Mouse (Mus musculus) olfactory bulb, adult 2 months (tissue): ENCODE data around the gene Naaladl2. TPM values are rescaled to one million over a fixed set of nuclear protein-coding genes. Genes with fewer than 3 reads are reported as not detected.
"Not testable (repeated sequence)": the region's sequence is repeated elsewhere in the genome, so short reads cannot be mapped to it uniquely, and the experiment has no call there.

Experiments used
- H3K27ac ChIP-seq: fragments of 200-500 bp; 2 replicates; pipeline ENCODE4 v1.5.1; 2012; ENCODE audit warnings: low read depth, low read length; ENCODE audit not compliant: insufficient read depth
- H3K4me1 ChIP-seq: fragments of 200-500 bp; 2 replicates; pipeline ENCODE4 v1.6.1; 2012; ENCODE audit warnings: low read length; ENCODE audit not compliant: control insufficient read depth, insufficient read depth
- H3K4me3 ChIP-seq: fragments of 200-500 bp; 2 replicates; pipeline ENCODE4 v1.5.1; 2012; ENCODE audit warnings: mild to moderate bottlenecking, low read depth, low read length, moderate library complexity; ENCODE audit not compliant: insufficient read depth
- CTCF ChIP-seq: fragments of 200-500 bp; IDR thresholded peaks from 2 replicates; pipeline ENCODE4 v1.5.1; 2012; ENCODE audit warnings: low read depth, mild to moderate bottlenecking, low read length, moderate library complexity; ENCODE audit not compliant: insufficient read depth
- POLR2A ChIP-seq: fragments of 200-500 bp; IDR thresholded peaks from 2 replicates; pipeline ENCODE4 v1.6.1; 2012; ENCODE audit warnings: mild to moderate bottlenecking, low read depth, low read length, moderate library complexity; ENCODE audit not compliant: insufficient read depth
- WGBS: fragments of 180-500 bp; shearing (Covaris S2); methylation state at CpG from one replicate; pipeline ENCODE4 v1.1.7; 2018; 5-methylcytosine and 5-hydroxymethylcytosine counted together
- polyA plus RNA-seq: library from polyadenylated mRNA; stranded (reverse); fragments of >200 nt; gene quantifications from 2 replicates; pipeline ENCODE4 v1.2.4, GENCODE M21; 2012; ENCODE audit warnings: low replicate concordance; ENCODE audit not compliant: missing spikeins, insufficient read depth, insufficient read length

The Naaladl2 gene
- polyA plus RNA-seq, 1 experiment = not detected

DNA sequence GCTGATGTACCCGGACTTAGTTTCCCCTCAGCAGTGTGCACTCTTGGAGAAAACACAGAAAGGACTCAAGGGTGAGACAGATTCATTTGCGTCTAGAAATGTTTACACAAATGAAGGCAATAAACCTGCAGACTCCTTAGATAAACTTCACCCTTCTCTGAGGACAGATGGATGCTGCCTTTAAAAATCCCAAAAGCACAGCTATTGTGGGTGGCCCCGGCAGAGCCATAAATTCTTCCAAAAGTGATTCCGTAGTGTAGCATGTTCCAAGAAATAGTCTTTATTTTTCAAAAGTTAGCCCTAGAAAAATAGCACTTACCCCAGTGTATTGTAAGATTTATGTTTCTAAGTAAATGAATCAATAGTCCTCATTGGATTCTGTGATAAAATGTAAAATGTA is 31.0 kb downstream of the Naaladl2 start:
- Histone ChIP-seq H3K4me3 (no peak overlapping the region), H3K4me1 (no peaks in the 10 kb centered on the region), H3K27ac (no peak overlapping the region)
- TF ChIP-seq POLR2A (no peak), CTCF (no peak)
- 95% methylated on average over 4 of the region's 4 CpGs for WGBS

GRCm38 (mm10) chr3:25108997-25109396 is 35.1 kb downstream of the Naaladl2 start:
- no peak overlapping the region for H3K27ac ChIP-seq

GRCm38 (mm10) chr3:25092986-25093385 is 51.1 kb downstream of the Naaladl2 start:
- H3K4me3 ChIP-seq = no peak overlapping the region
- TF ChIP-seq CTCF (no peak), POLR2A (no peak)
- no peak overlapping the region for H3K27ac ChIP-seq
- H3K4me1 ChIP-seq = no peaks in the 10 kb centered on the region
- 92% methylated on average over 2 of the region's 2 CpGs for WGBS

More at GRCm38 (mm10) chr3:25108997-25109396, 35.1 kb downstream of the Naaladl2 start:
- H3K4me1 ChIP-seq = no peaks in the 10 kb centered on the region
- no peak for TF ChIP-seq POLR2A
- TF ChIP-seq CTCF = no peak
- no peak overlapping the region for H3K4me3 ChIP-seq
- 56% methylated on average over 3 of the region's 3 CpGs for WGBS

DNA sequence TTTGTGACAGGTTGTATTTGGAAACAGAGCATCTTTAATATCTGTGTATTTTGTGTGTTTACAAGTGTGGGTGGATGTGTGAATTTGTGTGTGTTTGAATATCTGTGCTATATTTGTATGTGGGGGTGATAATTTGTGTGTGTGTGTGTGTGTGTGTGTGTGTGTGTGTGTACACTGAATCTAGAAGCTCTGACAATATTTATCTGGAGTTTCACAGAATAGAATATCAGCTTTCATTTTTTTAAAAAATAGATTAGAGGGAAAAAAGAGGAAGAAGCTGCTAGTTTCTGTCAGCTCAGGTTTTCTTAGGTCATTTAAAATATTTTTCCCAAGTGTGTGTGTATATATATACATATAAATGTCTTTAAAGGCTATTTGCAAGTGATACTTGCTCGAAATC is 68.3 kb downstream of the Naaladl2 start:
- Histone ChIP-seq H3K4me1 (no peaks in the 10 kb centered on the region), H3K4me3 (no peak overlapping the region), H3K27ac (no peak overlapping the region)
- WGBS = 95% methylated on average over 1 of the region's 1 CpGs
- TF ChIP-seq CTCF = no peak
- no peak for TF ChIP-seq POLR2A

DNA sequence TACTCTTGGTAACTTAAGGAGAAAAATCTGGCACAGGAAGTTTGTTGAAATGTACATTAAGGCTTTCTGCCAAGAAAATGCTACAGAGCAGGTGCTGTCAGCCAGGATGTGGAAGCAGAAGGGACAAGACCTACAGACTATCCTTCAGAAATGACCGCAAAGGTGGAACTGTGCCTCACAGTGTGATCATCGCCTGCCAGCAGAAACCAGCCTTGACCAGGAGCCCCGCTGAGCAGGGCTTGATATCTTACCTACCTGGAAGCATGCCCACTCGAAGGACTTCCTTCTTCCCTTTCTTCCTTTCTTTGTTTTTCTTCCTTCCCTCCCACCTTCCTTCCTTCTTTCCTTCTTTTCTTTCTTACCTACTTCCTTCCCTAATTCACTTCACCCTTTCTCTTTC is 69.8 kb downstream of the Naaladl2 start:
- Histone ChIP-seq H3K4me3 (no peak overlapping the region), H3K4me1 (no peaks in the 10 kb centered on the region), H3K27ac (no peak overlapping the region)
- TF ChIP-seq CTCF = no peak
- no peak for TF ChIP-seq POLR2A
- 67% methylated on average over 4 of the region's 4 CpGs for WGBS

DNA sequence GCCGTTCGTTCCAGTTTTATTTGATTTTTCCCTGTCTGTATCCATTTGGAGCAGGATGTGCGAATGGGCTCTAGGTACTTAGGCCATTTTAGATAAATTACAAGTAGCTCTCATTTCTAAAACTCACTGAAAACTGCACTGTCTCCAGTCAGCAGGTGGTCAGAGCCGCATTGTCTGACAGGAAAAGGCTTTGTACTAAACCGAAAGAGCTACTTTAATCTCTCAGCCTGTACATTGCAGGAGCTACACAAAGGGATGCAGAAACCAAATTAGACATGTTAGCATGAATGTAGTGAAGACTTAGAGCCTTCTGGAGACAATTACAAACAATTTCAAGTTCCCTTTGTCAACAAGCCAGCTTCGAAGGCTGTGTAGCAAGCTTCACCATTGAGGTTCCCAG is 70.2 kb downstream of the Naaladl2 start:
- Histone ChIP-seq H3K27ac (no peak overlapping the region), H3K4me1 (no peaks in the 10 kb centered on the region), H3K4me3 (no peak overlapping the region)
- 66% methylated on average over 6 of the region's 6 CpGs for WGBS
- no peak for TF ChIP-seq POLR2A
- TF ChIP-seq CTCF = no peak

DNA sequence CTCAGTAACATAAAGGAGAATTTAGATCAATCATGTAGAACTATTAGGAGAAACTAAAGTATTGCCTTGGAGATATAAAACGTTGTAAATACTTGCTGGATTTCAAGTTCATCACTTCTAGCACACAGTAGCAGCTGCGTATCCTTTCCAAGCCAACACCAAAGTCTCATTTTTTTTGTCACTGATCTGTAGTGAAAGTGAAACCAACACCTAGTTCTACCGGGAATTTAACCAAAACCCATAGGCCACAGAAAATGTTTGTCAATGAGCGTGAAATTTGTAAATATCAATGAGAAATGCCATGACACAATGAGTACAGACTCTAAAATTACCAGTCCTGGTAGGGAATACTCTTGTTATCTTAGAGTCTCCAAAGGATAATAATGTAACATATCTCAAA is 80.8 kb downstream of the Naaladl2 start:
- H3K4me3 ChIP-seq = no peak overlapping the region
- 83% methylated on average over 4 of the region's 4 CpGs for WGBS
- H3K4me1 ChIP-seq = no peaks in the 10 kb centered on the region
- TF ChIP-seq CTCF = no peak
- H3K27ac ChIP-seq = no peak overlapping the region

DNA sequence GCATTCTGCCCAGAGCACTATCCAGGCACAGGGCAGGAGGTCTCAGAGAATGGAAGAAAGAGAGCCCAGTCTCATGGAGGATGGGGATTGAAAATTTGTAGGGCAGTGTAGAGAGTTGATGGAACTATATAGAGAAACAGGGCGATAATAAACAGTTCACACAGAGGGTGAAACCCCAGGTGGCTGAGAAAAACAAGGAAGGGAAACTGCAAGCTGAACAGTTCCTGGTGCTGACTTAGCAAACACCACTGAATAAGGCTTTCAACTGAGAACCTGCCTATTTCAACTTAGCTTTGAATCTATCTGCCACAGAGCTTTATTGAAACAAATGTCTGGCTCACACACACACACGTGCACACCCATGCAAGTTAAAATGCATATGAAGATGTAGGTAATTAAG is 91.1 kb downstream of the Naaladl2 start:
- no peak overlapping the region for H3K27ac ChIP-seq
- WGBS = 22% methylated on average over 2 of the region's 2 CpGs
- TF ChIP-seq POLR2A = no peak
- no peak for TF ChIP-seq CTCF

DNA sequence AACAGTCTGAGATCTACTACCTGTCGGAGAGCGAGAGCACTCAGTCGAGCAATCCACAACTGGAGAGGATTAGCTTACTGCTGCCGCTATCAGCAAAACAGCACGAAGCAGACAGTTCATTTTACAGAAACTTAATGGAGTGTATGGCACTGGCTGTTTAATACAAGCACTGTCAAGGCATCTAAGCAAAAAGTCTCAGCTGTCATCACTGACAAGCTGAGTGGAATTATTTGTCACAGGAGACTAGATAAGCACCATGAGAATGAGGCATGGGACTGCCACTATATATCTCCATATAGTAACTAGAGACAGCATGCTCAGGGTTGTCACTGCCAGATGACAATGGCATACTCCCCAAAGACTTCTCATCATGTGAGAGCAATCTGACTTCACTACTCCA is 124.1 kb downstream of the Naaladl2 start:
- 87% methylated on average over 5 of the region's 5 CpGs for WGBS
- Histone ChIP-seq H3K27ac (no peak overlapping the region), H3K4me3 (no peak overlapping the region), H3K4me1 (no peaks in the 10 kb centered on the region)
- TF ChIP-seq POLR2A = no peak
- TF ChIP-seq CTCF = no peak

More for the DNA sequence above, 91.1 kb downstream of the Naaladl2 start:
- no peaks in the 10 kb centered on the region for H3K4me1 ChIP-seq
- no peak overlapping the region for H3K4me3 ChIP-seq

GRCm38 (mm10) chr3:25010751-25011150 is 133.3 kb downstream of the Naaladl2 start:
- Histone ChIP-seq H3K4me1 (no peaks in the 10 kb centered on the region), H3K27ac (no peak overlapping the region), H3K4me3 (no peak overlapping the region)
- TF ChIP-seq POLR2A (no peak), CTCF (no peak)
- WGBS = 74% methylated on average over 1 of the region's 1 CpGs

DNA sequence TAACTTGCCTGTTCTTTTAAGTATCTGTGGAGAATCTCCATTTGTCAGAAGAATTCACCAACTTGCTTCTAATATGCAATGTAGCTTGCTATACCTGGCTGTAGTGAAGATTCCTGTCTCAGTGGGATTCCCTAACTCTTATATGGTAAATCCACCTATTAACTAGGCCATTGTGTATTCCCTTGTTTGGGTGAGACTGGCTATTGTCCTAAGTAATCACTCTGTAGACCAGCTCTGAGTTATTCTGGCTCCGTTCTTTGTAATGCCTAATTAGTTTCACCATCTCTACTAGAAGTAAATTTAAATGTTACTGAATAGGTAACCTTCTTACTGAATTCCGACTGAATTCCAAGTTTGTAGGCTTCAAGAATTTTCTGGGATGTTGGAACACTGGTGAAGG is 137.3 kb downstream of the Naaladl2 start:
- WGBS = 68% methylated on average over 2 of the region's 2 CpGs
- not testable (repeated sequence) for H3K27ac ChIP-seq, H3K4me1 ChIP-seq, H3K4me3 ChIP-seq
